Mouse (Mus musculus): ENCODE measurements around the gene Por. TPM values are rescaled to one million over a fixed set of nuclear protein-coding genes. Genes with fewer than 3 reads are reported as not detected.

Gene Por
- total RNA-seq, 1 experiment: 125 TPM

GRCm38 (mm10) chr5:135709716-135710115 lies 39.9 kb downstream of the Por start:
- H3K36me3 ChIP-seq (ENCODE audit: control insufficient read depth, insufficient read depth, low read length, poor library complexity, severe bottlenecking): peaks cover 4% of the 10 kb centered on the region; the same call in 1 of the 2 replicates
- TF ChIP-seq ZNF384 (IDR thresholded peaks at IDR 0.05; ENCODE audit: low read depth, low read length) (no peak), CHD2 (IDR thresholded peaks at IDR 0.05; ENCODE audit: low read depth, low read length) (no peak), ZC3H11A (IDR thresholded peaks at IDR 0.05; ENCODE audit: borderline replicate concordance, low read depth, low read length) (no peak), HCFC1 (IDR thresholded peaks at IDR 0.05; ENCODE audit: borderline replicate concordance, insufficient read depth, low read length) (no peak), MAFK (IDR thresholded peaks at IDR 0.05; ENCODE audit: insufficient read depth, low read depth, low read length) (no peak)
- in situ Hi-C loops (cut with MboI; ENCODE audit: low sequenced_read_pairs in 2 of 2, unreplicated experiment in 2 of 2): no loop called here

GRCm38 (mm10) chr5:135710599-135711214 lies 40.9 kb downstream of the Por start:
- H3K4me1 ChIP-seq (ENCODE audit: control insufficient read depth in 2 of 2, insufficient read depth in 2 of 2, low read length in 2 of 2, poor library complexity in 1 of 2): peaks cover 0 to 14% of the 10 kb centered on the region in 2 experiments; a peak in 2 of 4 replicates
- peaks cover 4% of the 10 kb centered on the region; the same call in 1 of the 2 replicates for H3K36me3 ChIP-seq (ENCODE audit: control insufficient read depth, insufficient read depth, low read length, poor library complexity, severe bottlenecking)

More at GRCm38 (mm10) chr5:135709716-135710115, 39.9 kb downstream of the Por start:
- Histone ChIP-seq H3K4me3 (ENCODE audit: insufficient read depth in 1 of 2, low read depth in 1 of 2, low read length in 2 of 2, poor library complexity in 1 of 2, severe bottlenecking in 1 of 2) (no peak overlapping the region), H3K9ac (ENCODE audit: insufficient read depth, low read depth, low read length, poor library complexity, severe bottlenecking) (no peak overlapping the region), H3K4me1 (ENCODE audit: control insufficient read depth in 2 of 2, insufficient read depth in 2 of 2, low read length in 2 of 2, poor library complexity in 1 of 2) (peaks cover 0 to 14% of the 10 kb centered on the region in 2 experiments; a peak in 2 of 4 replicates), H3K27ac (ENCODE audit: insufficient read depth, low read depth, low read length, poor library complexity, severe bottlenecking) (no peak overlapping the region), H3K9me3 (ENCODE audit: control insufficient read depth, insufficient read depth, low read depth, low read length) (no peaks in the 10 kb centered on the region)
- DNase-seq (ENCODE audit: low read depth, low spot score): no peak

DNA sequence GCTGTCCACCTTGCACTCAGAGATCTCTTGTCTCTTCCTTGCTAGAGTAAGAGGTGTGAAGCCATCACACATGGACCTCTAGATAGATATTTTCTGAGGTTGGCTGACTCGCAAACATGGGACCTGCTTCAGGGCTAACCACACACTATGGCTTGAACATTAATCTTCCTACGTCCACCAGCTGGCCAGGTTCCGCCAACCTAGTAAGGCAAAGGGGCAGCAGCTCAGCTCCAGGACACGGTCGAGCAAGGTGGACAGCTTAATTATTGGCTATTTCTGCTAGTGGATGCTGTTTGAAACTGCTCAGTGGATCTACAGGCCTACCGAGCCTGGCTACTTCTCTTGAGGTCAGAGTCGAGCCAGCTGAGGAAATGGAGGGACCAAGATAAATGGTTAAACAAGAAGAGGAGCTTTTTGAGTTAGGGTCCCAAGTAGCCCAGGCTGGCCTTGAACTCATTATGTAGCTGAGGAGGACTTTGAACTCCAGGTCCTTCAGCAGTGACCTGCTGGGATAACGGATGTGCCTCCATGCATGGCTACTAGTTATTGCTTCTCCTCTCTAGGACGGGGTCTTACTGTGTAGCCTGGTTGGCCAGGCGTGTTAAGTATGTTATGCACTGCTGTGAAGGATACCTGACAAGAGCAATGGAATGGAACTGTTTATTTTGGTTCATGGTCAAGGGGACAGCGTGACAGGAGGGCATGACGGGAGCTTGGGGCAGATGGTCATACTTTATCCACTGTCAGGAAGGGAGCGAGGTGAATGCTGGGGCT lies 41.9 kb downstream of the Por start:
- no peak for TF ChIP-seq CHD2 (IDR thresholded peaks at IDR 0.05; ENCODE audit: low read depth, low read length)
- TF ChIP-seq HCFC1 (IDR thresholded peaks at IDR 0.05; ENCODE audit: borderline replicate concordance, insufficient read depth, low read length): no peak
- TF ChIP-seq ZC3H11A (IDR thresholded peaks at IDR 0.05; ENCODE audit: borderline replicate concordance, low read depth, low read length): no peak
- no peak for TF ChIP-seq MAFK (IDR thresholded peaks at IDR 0.05; ENCODE audit: insufficient read depth, low read depth, low read length)
- no peak for TF ChIP-seq ZNF384 (IDR thresholded peaks at IDR 0.05; ENCODE audit: low read depth, low read length)
- H3K4me1 ChIP-seq (ENCODE audit: control insufficient read depth in 2 of 2, insufficient read depth in 2 of 2, low read length in 2 of 2, poor library complexity in 1 of 2): peaks cover 0 to 14% of the 10 kb centered on the region in 2 experiments; a peak in 2 of 4 replicates
- no peak overlapping the region for H3K27ac ChIP-seq (ENCODE audit: insufficient read depth, low read depth, low read length, poor library complexity, severe bottlenecking)
- H3K9me3 ChIP-seq (ENCODE audit: control insufficient read depth, insufficient read depth, low read depth, low read length): no peaks in the 10 kb centered on the region
- no peak overlapping the region for H3K9ac ChIP-seq (ENCODE audit: insufficient read depth, low read depth, low read length, poor library complexity, severe bottlenecking)
- no peak overlapping the region for H3K4me3 ChIP-seq (ENCODE audit: insufficient read depth in 1 of 2, low read depth in 1 of 2, low read length in 2 of 2, poor library complexity in 1 of 2, severe bottlenecking in 1 of 2)
- peaks cover 4% of the 10 kb centered on the region; the same call in 1 of the 2 replicates for H3K36me3 ChIP-seq (ENCODE audit: control insufficient read depth, insufficient read depth, low read length, poor library complexity, severe bottlenecking)
- no peak for DNase-seq (ENCODE audit: low read depth, low spot score)
- in situ Hi-C loops (cut with MboI; ENCODE audit: low sequenced_read_pairs in 2 of 2, unreplicated experiment in 2 of 2): no loop called here

More at GRCm38 (mm10) chr5:135710599-135711214, 40.9 kb downstream of the Por start:
- Histone ChIP-seq H3K27ac (ENCODE audit: insufficient read depth, low read depth, low read length, poor library complexity, severe bottlenecking) (no peak overlapping the region), H3K4me3 (ENCODE audit: insufficient read depth in 1 of 2, low read depth in 1 of 2, low read length in 2 of 2, poor library complexity in 1 of 2, severe bottlenecking in 1 of 2) (no peak overlapping the region), H3K9me3 (ENCODE audit: control insufficient read depth, insufficient read depth, low read depth, low read length) (no peaks in the 10 kb centered on the region), H3K9ac (ENCODE audit: insufficient read depth, low read depth, low read length, poor library complexity, severe bottlenecking) (no peak overlapping the region)
- TF ChIP-seq ZC3H11A (IDR thresholded peaks at IDR 0.05; ENCODE audit: borderline replicate concordance, low read depth, low read length) (no peak), ZNF384 (IDR thresholded peaks at IDR 0.05; ENCODE audit: low read depth, low read length) (no peak), CHD2 (IDR thresholded peaks at IDR 0.05; ENCODE audit: low read depth, low read length) (no peak)
- in situ Hi-C loops (cut with MboI; ENCODE audit: low sequenced_read_pairs in 2 of 2, unreplicated experiment in 2 of 2): no loop called here
- DNase-seq (ENCODE audit: low read depth, low spot score): no peak

GRCm38 (mm10) chr5:135712803-135713202 lies 43.0 kb downstream of the Por start:
- peaks cover 7% of the 10 kb centered on the region for H3K36me3 ChIP-seq (ENCODE audit: control insufficient read depth, insufficient read depth, low read length, poor library complexity, severe bottlenecking)
- no peak for TF ChIP-seq MAFK (IDR thresholded peaks at IDR 0.05; ENCODE audit: insufficient read depth, low read depth, low read length)
- TF ChIP-seq ZC3H11A (IDR thresholded peaks at IDR 0.05; ENCODE audit: borderline replicate concordance, low read depth, low read length): no peak
- H3K4me3 ChIP-seq (ENCODE audit: insufficient read depth in 1 of 2, low read depth in 1 of 2, low read length in 2 of 2, poor library complexity in 1 of 2, severe bottlenecking in 1 of 2): no peak overlapping the region
- in situ Hi-C loops (cut with MboI; ENCODE audit: low sequenced_read_pairs in 2 of 2, unreplicated experiment in 2 of 2): no loop called here
- H3K27ac ChIP-seq (ENCODE audit: insufficient read depth, low read depth, low read length, poor library complexity, severe bottlenecking): no peak overlapping the region
- H3K9ac ChIP-seq (ENCODE audit: insufficient read depth, low read depth, low read length, poor library complexity, severe bottlenecking): no peak overlapping the region
- no peaks in the 10 kb centered on the region for H3K9me3 ChIP-seq (ENCODE audit: control insufficient read depth, insufficient read depth, low read depth, low read length)
- H3K4me1 ChIP-seq (ENCODE audit: control insufficient read depth in 2 of 2, insufficient read depth in 2 of 2, low read length in 2 of 2, poor library complexity in 1 of 2): peaks cover 0 to 10% of the 10 kb centered on the region in 2 experiments; a peak in 2 of 4 replicates
- DNase-seq (ENCODE audit: low read depth, low spot score): no peak
